ENCODE assay signal across 18 mouse cellular contexts in genomic region chrX:16421663-16422062, GRCm38 (mm10).
DNase-seq lines count a peak whose midpoint lies in the region; ATAC-seq and TF ChIP-seq lines count a peak whose summit lies in the region.
"Had no signal": no experiment of that assay in that cellular context is flagged by ENCODE, and none has a peak within 500 bp of the region (broad histone marks: within the 10 kb centered on the region; RNA-seq: fewer than 3 reads in every experiment).

No protein-coding gene starts in this region.

- no peak for TF ChIP-seq CTCF in intestine, postnatal 0 days (IDR thresholded peaks at IDR 0.05; ENCODE audit: low read depth)

- no peak overlapping the region for H3K9ac ChIP-seq in intestine, embryonic 15.5 days
- no peak overlapping the region for H3K9ac ChIP-seq in intestine, postnatal 0 days (ENCODE audit: low read depth, low read length)
- H3K9ac ChIP-seq in intestine, embryonic 16.5 days (ENCODE audit: low read depth, low read length) = no peak overlapping the region

- H3K36me3 ChIP-seq in intestine, embryonic 15.5 days = no peaks in the 10 kb centered on the region
- no peaks in the 10 kb centered on the region for H3K36me3 ChIP-seq in intestine, postnatal 0 days (ENCODE audit: control insufficient read depth, insufficient read depth)
- no peaks in the 10 kb centered on the region for H3K36me3 ChIP-seq in intestine, embryonic 16.5 days (ENCODE audit: control insufficient read depth, insufficient read depth, low read length)
- H3K36me3 ChIP-seq: G1E had no signal

- no peaks in the 10 kb centered on the region for H3K27me3 ChIP-seq in intestine, embryonic 15.5 days (replicated peaks)
- H3K27me3 ChIP-seq in intestine, postnatal 0 days (replicated peaks; ENCODE audit: control insufficient read depth, insufficient read depth, low read length) = no peaks in the 10 kb centered on the region
- H3K27me3 ChIP-seq in intestine, embryonic 16.5 days (replicated peaks; ENCODE audit: control insufficient read depth, insufficient read depth, low read length) = no peaks in the 10 kb centered on the region
- H3K27me3 ChIP-seq: CH12.LX had no signal

- no peak overlapping the region for H3K4me2 ChIP-seq in intestine, embryonic 15.5 days (replicated peaks)
- no peak overlapping the region for H3K4me2 ChIP-seq in intestine, postnatal 0 days (replicated peaks; ENCODE audit: low read depth)
- H3K4me2 ChIP-seq in intestine, embryonic 16.5 days (ENCODE audit: low read depth, low read length) = no peak overlapping the region

- ATAC-seq in intestine, embryonic 15.5 days = peak; percentile 57
- ATAC-seq in intestine, postnatal 0 days = no peak
- ATAC-seq in intestine, embryonic 16.5 days = peak; percentile 57
- ATAC-seq: activated CD4-positive, CD25-positive, alpha-beta regulatory T cell, adult 4 months; CD4-positive, CD25-positive, alpha-beta regulatory T cell, adult 4 months had no signal

- DNase-seq in left cerebral cortex, adult 18-20 months (ENCODE audit: low spot score in 2 of 2) = no peak
- DNase-seq: adrenal gland, adult 2 months; adrenal gland, adult 8-10 months; adrenal gland, postnatal 10 days; adrenal gland, postnatal 14 days; adrenal gland, postnatal 25 days; adrenal gland, postnatal 36 days; B cell, adult 2 months; cerebellum, adult 11 months; cerebellum, adult 11-12 months; cerebellum, adult 18-20 months had no signal

- H3K4me3 ChIP-seq in intestine, embryonic 15.5 days (replicated peaks) = no peak overlapping the region
- no peak overlapping the region for H3K4me3 ChIP-seq in intestine, postnatal 0 days (ENCODE audit: low read depth, low read length)
- H3K4me3 ChIP-seq in intestine, embryonic 16.5 days (ENCODE audit: low read length) = no peak overlapping the region

- no peak overlapping the region for H3K27ac ChIP-seq in intestine, embryonic 15.5 days
- H3K27ac ChIP-seq in intestine, postnatal 0 days (ENCODE audit: low read depth, low read length) = no peak overlapping the region
- no peak overlapping the region for H3K27ac ChIP-seq in intestine, embryonic 16.5 days (ENCODE audit: low read length)

- no peaks in the 10 kb centered on the region for H3K9me3 ChIP-seq in intestine, embryonic 15.5 days
- no peaks in the 10 kb centered on the region for H3K9me3 ChIP-seq in intestine, postnatal 0 days (ENCODE audit: control insufficient read depth)
- H3K9me3 ChIP-seq in intestine, embryonic 16.5 days (ENCODE audit: control insufficient read depth, low read length) = no peaks in the 10 kb centered on the region
- H3K9me3 ChIP-seq: G1E had no signal

- no peaks in the 10 kb centered on the region for H3K4me1 ChIP-seq in intestine, embryonic 15.5 days (replicated peaks)
- H3K4me1 ChIP-seq in intestine, postnatal 0 days (replicated peaks; ENCODE audit: control insufficient read depth, insufficient read depth, low read length) = no peaks in the 10 kb centered on the region
- H3K4me1 ChIP-seq in intestine, embryonic 16.5 days (ENCODE audit: control insufficient read depth, insufficient read depth, low read length) = no peaks in the 10 kb centered on the region
